Mouse (Mus musculus): ENCODE data around the gene Cdk9. TPM values are rescaled to one million over a fixed set of nuclear protein-coding genes. Genes with fewer than 3 reads are reported as not detected.

The Cdk9 gene
- polyA plus RNA-seq, 1 experiment from 2014 or later = 79.2 TPM

DNA sequence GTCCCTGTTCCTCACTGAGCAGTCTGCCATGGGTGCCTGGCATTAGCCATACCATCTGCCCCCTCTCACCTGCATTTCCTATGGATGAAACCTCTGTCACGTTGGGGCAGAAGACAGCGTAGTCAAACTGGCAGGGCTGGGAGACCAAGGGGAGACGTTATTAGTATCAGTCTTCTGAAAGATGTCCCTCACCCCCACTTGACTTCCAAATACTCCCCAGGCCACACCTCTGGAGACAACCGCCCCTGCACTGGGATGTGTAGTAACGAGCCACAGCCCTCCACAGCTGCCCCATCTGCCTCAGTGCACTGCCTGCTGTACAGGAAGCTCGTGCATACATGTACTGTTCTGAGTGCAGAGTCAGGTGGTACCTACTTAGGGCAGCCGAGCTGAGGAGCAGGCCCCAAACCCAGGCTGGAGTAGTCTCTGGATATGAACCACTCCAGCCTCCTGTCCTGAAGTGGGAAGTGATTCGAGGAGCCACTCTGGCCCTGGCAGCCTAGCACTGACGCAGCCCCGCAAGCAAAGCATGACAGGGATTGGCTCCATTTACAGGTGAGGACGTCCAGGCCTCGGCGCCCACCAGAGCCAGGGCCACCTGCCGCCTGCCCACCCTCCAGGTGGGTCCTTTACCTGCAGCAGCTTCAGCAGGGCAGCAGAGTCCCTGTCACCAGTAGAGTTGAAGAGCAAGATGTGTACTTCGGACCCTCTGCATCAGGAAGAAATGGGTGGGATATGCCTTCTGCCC, 28.0 kb downstream of the Cdk9 start:
- Histone ChIP-seq H3K9me3 (ENCODE audit: control insufficient read depth, low read length) (no peaks in the 10 kb centered on the region), H3K27me3 (ENCODE audit: control insufficient read depth, insufficient read depth, low read length) (no peaks in the 10 kb centered on the region), H3K4me1 (replicated peaks; ENCODE audit: control insufficient read depth, insufficient read depth, low read length) (no peaks in the 10 kb centered on the region), H3K9ac (ENCODE audit: low read length) (no peak overlapping the region), H3K4me2 (ENCODE audit: low read depth, low read length, severe bottlenecking) (no peak overlapping the region), H3K4me3 (ENCODE audit: low read depth, low read length) (no peak overlapping the region), H3K36me3 (ENCODE audit: control insufficient read depth, insufficient read depth, low read length) (no peaks in the 10 kb centered on the region; the same call in 1 of the 2 replicates), H3K27ac (ENCODE audit: low read depth, low read length) (no peak overlapping the region)
- 93% methylated on average over 15 of the region's 15 CpGs for WGBS
- DNase-seq (ENCODE audit: low spot score) = no peak
- no peak for ATAC-seq (replicated peaks; ENCODE audit: low FRiP score)

GRCm38 (mm10) chr2:32683701-32684100, 29.2 kb downstream of the Cdk9 start:
- 93% methylated on average over 10 of the region's 10 CpGs for WGBS
- H3K27ac ChIP-seq (ENCODE audit: low read depth, low read length) = no peak overlapping the region
- no peak for ATAC-seq (replicated peaks; ENCODE audit: low FRiP score)
- H3K4me2 ChIP-seq (ENCODE audit: low read depth, low read length, severe bottlenecking) = no peak overlapping the region
- no peaks in the 10 kb centered on the region; the same call in 1 of the 2 replicates for H3K36me3 ChIP-seq (ENCODE audit: control insufficient read depth, insufficient read depth, low read length)
- H3K27me3 ChIP-seq (ENCODE audit: control insufficient read depth, insufficient read depth, low read length) = no peaks in the 10 kb centered on the region
- no peak overlapping the region for H3K9ac ChIP-seq (ENCODE audit: low read length)
- DNase-seq (ENCODE audit: low spot score) = no peak
- no peak overlapping the region for H3K4me3 ChIP-seq (ENCODE audit: low read depth, low read length)
- H3K9me3 ChIP-seq (ENCODE audit: control insufficient read depth, low read length) = no peaks in the 10 kb centered on the region
- no peaks in the 10 kb centered on the region for H3K4me1 ChIP-seq (replicated peaks; ENCODE audit: control insufficient read depth, insufficient read depth, low read length)

GRCm38 (mm10) chr2:32682721-32683417, 30.0 kb downstream of the Cdk9 start:
- H3K9ac ChIP-seq (ENCODE audit: low read length) = no peak overlapping the region
- H3K4me2 ChIP-seq (ENCODE audit: low read depth, low read length, severe bottlenecking) = no peak overlapping the region
- DNase-seq (ENCODE audit: low spot score) (no peak), ATAC-seq (replicated peaks; ENCODE audit: low FRiP score) (no peak)
- H3K27ac ChIP-seq (ENCODE audit: low read depth, low read length) = no peak overlapping the region
- no peaks in the 10 kb centered on the region for H3K4me1 ChIP-seq (replicated peaks; ENCODE audit: control insufficient read depth, insufficient read depth, low read length)
- no peaks in the 10 kb centered on the region for H3K9me3 ChIP-seq (ENCODE audit: control insufficient read depth, low read length)
- 86% methylated on average over 14 of the region's 14 CpGs for WGBS
- no peaks in the 10 kb centered on the region; the same call in 1 of the 2 replicates for H3K36me3 ChIP-seq (ENCODE audit: control insufficient read depth, insufficient read depth, low read length)
- no peaks in the 10 kb centered on the region for H3K27me3 ChIP-seq (ENCODE audit: control insufficient read depth, insufficient read depth, low read length)
- no peak overlapping the region for H3K4me3 ChIP-seq (ENCODE audit: low read depth, low read length)

DNA sequence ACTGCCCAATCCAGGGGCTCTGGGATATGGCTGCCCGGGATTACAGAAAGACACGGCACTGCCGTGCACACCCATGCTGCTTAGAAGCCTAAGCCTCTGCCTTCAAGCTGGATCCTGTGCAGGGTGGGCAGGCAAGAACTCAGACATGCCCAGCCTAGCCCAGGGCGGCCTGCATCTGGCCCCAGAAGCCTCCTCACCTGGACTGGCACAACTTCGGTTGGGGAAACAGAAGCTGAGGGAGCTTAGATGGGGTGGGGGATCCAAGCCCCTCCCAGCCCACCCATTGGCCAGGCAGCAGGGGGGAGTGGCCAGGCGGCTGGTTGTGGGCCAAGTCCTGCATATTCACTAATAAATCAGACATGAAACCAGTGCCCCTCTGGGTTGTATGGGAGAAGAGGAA, 31.1 kb downstream of the Cdk9 start:
- Histone ChIP-seq H3K4me3 (ENCODE audit: low read depth, low read length) (no peak overlapping the region), H3K27ac (ENCODE audit: low read depth, low read length) (no peak overlapping the region), H3K4me1 (replicated peaks; ENCODE audit: control insufficient read depth, insufficient read depth, low read length) (no peaks in the 10 kb centered on the region), H3K4me2 (ENCODE audit: low read depth, low read length, severe bottlenecking) (no peak overlapping the region), H3K9me3 (ENCODE audit: control insufficient read depth, low read length) (no peaks in the 10 kb centered on the region), H3K27me3 (ENCODE audit: control insufficient read depth, insufficient read depth, low read length) (no peaks in the 10 kb centered on the region), H3K9ac (ENCODE audit: low read length) (no peak overlapping the region), H3K36me3 (ENCODE audit: control insufficient read depth, insufficient read depth, low read length) (no peaks in the 10 kb centered on the region; the same call in 1 of the 2 replicates)
- ATAC-seq (replicated peaks; ENCODE audit: low FRiP score) (no peak), DNase-seq (ENCODE audit: low spot score) (no peak)
- 65% methylated on average over 6 of the region's 6 CpGs for WGBS

DNA sequence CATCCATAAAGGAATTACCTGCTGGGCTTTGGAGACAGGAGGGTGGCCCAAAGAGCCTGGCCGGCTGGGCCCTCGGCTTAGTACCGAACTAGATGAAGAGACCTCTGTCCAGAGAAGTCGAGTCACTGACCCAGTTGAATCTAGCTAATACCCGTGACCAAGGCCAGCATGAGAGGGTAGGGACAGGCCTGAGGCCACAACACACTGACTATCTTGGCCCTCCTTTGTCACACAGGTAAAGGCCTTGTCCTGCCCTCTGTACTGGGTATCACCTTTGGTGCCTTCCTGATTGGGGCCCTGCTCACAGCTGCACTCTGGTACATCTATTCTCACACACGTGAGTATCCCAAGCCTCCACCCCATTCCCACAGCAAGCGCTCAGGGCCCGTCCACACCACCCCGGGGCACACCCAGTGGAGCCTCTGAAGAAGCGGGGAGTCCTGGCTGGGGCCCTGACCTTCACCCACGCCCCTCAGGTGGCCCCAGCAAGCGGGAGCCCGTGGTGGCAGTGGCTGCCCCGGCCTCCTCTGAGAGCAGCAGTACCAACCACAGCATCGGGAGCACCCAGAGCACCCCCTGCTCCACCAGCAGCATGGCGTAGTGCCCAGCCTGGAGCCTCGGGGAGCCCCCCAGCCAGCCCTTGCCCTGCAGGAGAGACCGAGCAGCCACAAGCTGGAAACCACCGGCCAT, 31.8 kb downstream of the Cdk9 start:
- 86% methylated on average over 19 of the region's 19 CpGs for WGBS
- Histone ChIP-seq H3K4me2 (ENCODE audit: low read depth, low read length, severe bottlenecking) (no peak overlapping the region), H3K9me3 (ENCODE audit: control insufficient read depth, low read length) (no peaks in the 10 kb centered on the region), H3K27me3 (ENCODE audit: control insufficient read depth, insufficient read depth, low read length) (no peaks in the 10 kb centered on the region), H3K9ac (ENCODE audit: low read length) (no peak overlapping the region), H3K4me3 (ENCODE audit: low read depth, low read length) (no peak overlapping the region), H3K36me3 (ENCODE audit: control insufficient read depth, insufficient read depth, low read length) (no peaks in the 10 kb centered on the region; the same call in 1 of the 2 replicates), H3K27ac (ENCODE audit: low read depth, low read length) (no peak overlapping the region), H3K4me1 (replicated peaks; ENCODE audit: control insufficient read depth, insufficient read depth, low read length) (no peaks in the 10 kb centered on the region)
- no peak for ATAC-seq (replicated peaks; ENCODE audit: low FRiP score)
- no peak for DNase-seq (ENCODE audit: low spot score)

GRCm38 (mm10) chr2:32680051-32680451, 32.8 kb downstream of the Cdk9 start:
- Histone ChIP-seq H3K4me1 (replicated peaks; ENCODE audit: control insufficient read depth, insufficient read depth, low read length) (no peaks in the 10 kb centered on the region), H3K27me3 (ENCODE audit: control insufficient read depth, insufficient read depth, low read length) (no peaks in the 10 kb centered on the region), H3K27ac (ENCODE audit: low read depth, low read length) (no peak overlapping the region), H3K9ac (ENCODE audit: low read length) (no peak overlapping the region), H3K9me3 (ENCODE audit: control insufficient read depth, low read length) (no peaks in the 10 kb centered on the region), H3K4me3 (ENCODE audit: low read depth, low read length) (no peak overlapping the region), H3K36me3 (ENCODE audit: control insufficient read depth, insufficient read depth, low read length) (no peaks in the 10 kb centered on the region; the same call in 1 of the 2 replicates), H3K4me2 (ENCODE audit: low read depth, low read length, severe bottlenecking) (no peak overlapping the region)
- DNase-seq (ENCODE audit: low spot score) (no peak), ATAC-seq (replicated peaks; ENCODE audit: low FRiP score) (no peak)
- 67% methylated on average over 7 of the region's 7 CpGs for WGBS

GRCm38 (mm10) chr2:32677683-32678082, 35.2 kb downstream of the Cdk9 start:
- Histone ChIP-seq H3K9ac (ENCODE audit: low read length) (no peak overlapping the region), H3K4me1 (replicated peaks; ENCODE audit: control insufficient read depth, insufficient read depth, low read length) (no peaks in the 10 kb centered on the region), H3K27ac (ENCODE audit: low read depth, low read length) (no peak overlapping the region), H3K36me3 (ENCODE audit: control insufficient read depth, insufficient read depth, low read length) (no peaks in the 10 kb centered on the region; the same call in 1 of the 2 replicates), H3K4me2 (ENCODE audit: low read depth, low read length, severe bottlenecking) (no peak overlapping the region), H3K9me3 (ENCODE audit: control insufficient read depth, low read length) (no peaks in the 10 kb centered on the region), H3K27me3 (ENCODE audit: control insufficient read depth, insufficient read depth, low read length) (no peaks in the 10 kb centered on the region), H3K4me3 (ENCODE audit: low read depth, low read length) (no peak overlapping the region)
- DNase-seq (ENCODE audit: low spot score) (no peak), ATAC-seq (replicated peaks; ENCODE audit: low FRiP score) (no peak)
- 95% methylated on average over 7 of the region's 7 CpGs for WGBS

GRCm38 (mm10) chr2:32676821-32677220, 36.1 kb downstream of the Cdk9 start:
- Histone ChIP-seq H3K36me3 (ENCODE audit: control insufficient read depth, insufficient read depth, low read length) (no peaks in the 10 kb centered on the region; the same call in 1 of the 2 replicates), H3K4me2 (ENCODE audit: low read depth, low read length, severe bottlenecking) (no peak overlapping the region), H3K9me3 (ENCODE audit: control insufficient read depth, low read length) (no peaks in the 10 kb centered on the region), H3K9ac (ENCODE audit: low read length) (no peak overlapping the region), H3K4me3 (ENCODE audit: low read depth, low read length) (no peak overlapping the region), H3K27ac (ENCODE audit: low read depth, low read length) (no peak overlapping the region), H3K4me1 (replicated peaks; ENCODE audit: control insufficient read depth, insufficient read depth, low read length) (no peaks in the 10 kb centered on the region), H3K27me3 (ENCODE audit: control insufficient read depth, insufficient read depth, low read length) (no peaks in the 10 kb centered on the region)
- ATAC-seq (replicated peaks; ENCODE audit: low FRiP score) = no peak
- DNase-seq (ENCODE audit: low spot score) = no peak
- WGBS = 88% methylated on average over 3 of the region's 3 CpGs

Data from forebrain, embryonic 11.5 days (tissue).